Mouse (Mus musculus) bone marrow macrophage, adult 2 months (primary cell): ENCODE data around the gene Atp6v0d1.

Experiments used
- CTCF ChIP-seq: IDR thresholded peaks from 2 replicates; pipeline ENCODE4 v1.5.1; 2012; ENCODE audit warnings: low read depth, mild to moderate bottlenecking, low read length, moderate library complexity
- POLR2A ChIP-seq: IDR thresholded peaks from 2 replicates; pipeline ENCODE4 v1.6.1; 2012; ENCODE audit warnings: mild to moderate bottlenecking, low read depth, low read length, borderline replicate concordance

DNA sequence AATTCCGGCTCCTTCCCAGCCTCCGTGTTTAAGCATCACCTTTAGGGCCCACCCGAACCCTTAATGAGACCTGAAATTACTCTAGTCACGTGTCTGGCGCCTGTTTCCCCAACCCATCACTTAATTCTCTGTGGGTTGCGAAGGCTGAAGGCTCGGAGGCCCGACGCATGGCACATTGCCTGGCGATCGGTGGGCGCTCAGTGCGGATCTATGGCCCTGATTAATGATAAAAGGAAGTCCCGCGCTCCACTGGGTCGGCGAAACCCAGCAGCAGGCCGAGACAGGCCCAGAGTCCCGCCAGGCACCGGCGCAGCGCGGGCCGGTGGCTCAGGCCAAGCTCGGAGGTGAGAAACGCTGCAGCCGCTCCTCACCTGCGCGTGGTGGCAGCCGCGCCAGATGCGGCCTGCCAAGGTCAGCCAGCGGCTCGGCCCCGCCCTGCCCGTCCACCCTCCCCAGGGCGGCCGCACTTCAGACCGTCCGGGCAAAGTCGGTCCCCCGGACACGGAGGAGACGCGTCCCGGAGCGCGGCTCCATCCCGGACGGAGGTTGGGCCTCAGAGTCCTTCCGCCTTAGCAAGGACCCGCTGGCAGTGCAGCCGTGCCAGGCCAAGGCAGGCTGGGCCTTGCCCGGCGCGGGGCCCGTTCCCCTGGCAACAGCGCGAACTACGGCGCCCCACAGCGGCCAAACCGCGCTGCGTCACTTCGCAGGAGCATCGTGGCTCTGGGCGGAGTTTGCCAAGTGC lies 69.2 kb downstream of the Atp6v0d1 start, which contains the start of gene Zdhhc1:
- TF ChIP-seq POLR2A: no peak
- TF ChIP-seq CTCF: peak; percentile 8; the same call in 1 of the 2 replicates
